Mouse (Mus musculus): ENCODE data around the gene Galnt3. TPM values are rescaled to one million over a fixed set of nuclear protein-coding genes. Genes with fewer than 3 reads are reported as not detected.
A peak's percentile ranks its signal among the peaks of the same experiment; 100 is the strongest.

Gene Galnt3
- polyA plus RNA-seq, 1 experiment from 2014 or later = 0.45 TPM

GRCm38 (mm10) chr2:66100239-66100638 is 24.6 kb downstream of the Galnt3 start:
- WGBS = 57% methylated on average over 7 of the region's 7 CpGs
- Histone ChIP-seq H3K9me3 (ENCODE audit: control insufficient read depth, low read length) (no peaks in the 10 kb centered on the region), H3K27me3 (ENCODE audit: control insufficient read depth, insufficient read depth, low read length) (no peaks in the 10 kb centered on the region), H3K9ac (ENCODE audit: low read length) (no peak overlapping the region), H3K4me2 (ENCODE audit: low read depth) (no peak overlapping the region), H3K4me3 (ENCODE audit: low read depth, low read length) (no peak overlapping the region), H3K4me1 (ENCODE audit: control insufficient read depth, insufficient read depth, low read length) (no peaks in the 10 kb centered on the region), H3K36me3 (ENCODE audit: control insufficient read depth, insufficient read depth, low read length) (no peaks in the 10 kb centered on the region), H3K27ac (ENCODE audit: low read depth, low read length) (no peak overlapping the region)
- no peak for DNase-seq (ENCODE audit: low spot score)
- peak; percentile 14; the same call in 1 of the 2 replicates for ATAC-seq (ENCODE audit: insufficient read depth, low FRiP score, low TSS enrichment)

GRCm38 (mm10) chr2:66094622-66095181 is 30.1 kb downstream of the Galnt3 start:
- no peak overlapping the region for H3K4me2 ChIP-seq (ENCODE audit: low read depth)
- H3K36me3 ChIP-seq (ENCODE audit: control insufficient read depth, insufficient read depth, low read length) = no peaks in the 10 kb centered on the region
- no peaks in the 10 kb centered on the region for H3K27me3 ChIP-seq (ENCODE audit: control insufficient read depth, insufficient read depth, low read length)
- no peak overlapping the region for H3K4me3 ChIP-seq (ENCODE audit: low read depth, low read length)
- H3K9ac ChIP-seq (ENCODE audit: low read length) = no peak overlapping the region
- 70% methylated on average over 4 of the region's 4 CpGs for WGBS
- DNase-seq (ENCODE audit: low spot score) (no peak), ATAC-seq (ENCODE audit: insufficient read depth, low FRiP score, low TSS enrichment) (no peak)
- H3K27ac ChIP-seq (ENCODE audit: low read depth, low read length) = no peak overlapping the region
- no peaks in the 10 kb centered on the region for H3K4me1 ChIP-seq (ENCODE audit: control insufficient read depth, insufficient read depth, low read length)
- H3K9me3 ChIP-seq (ENCODE audit: control insufficient read depth, low read length) = no peaks in the 10 kb centered on the region

- Histone ChIP-seq H3K4me2 (ENCODE audit: low read depth) (no peak overlapping the region), H3K4me1 (ENCODE audit: control insufficient read depth, insufficient read depth, low read length) (no peaks in the 10 kb centered on the region), H3K4me3 (ENCODE audit: low read depth, low read length) (no peak overlapping the region), H3K27me3 (ENCODE audit: control insufficient read depth, insufficient read depth, low read length) (no peaks in the 10 kb centered on the region), H3K9ac (ENCODE audit: low read length) (no peak overlapping the region), H3K36me3 (ENCODE audit: control insufficient read depth, insufficient read depth, low read length) (no peaks in the 10 kb centered on the region), H3K27ac (ENCODE audit: low read depth, low read length) (no peak overlapping the region), H3K9me3 (ENCODE audit: control insufficient read depth, low read length) (no peaks in the 10 kb centered on the region)
- DNase-seq (ENCODE audit: low spot score) (no peak), ATAC-seq (ENCODE audit: insufficient read depth, low FRiP score, low TSS enrichment) (no peak)
- 68% methylated on average over 5 of the region's 5 CpGs for WGBS
Observed at GRCm38 (mm10) chr2:66091296-66091695, 33.5 kb downstream of the Galnt3 start.

- no peaks in the 10 kb centered on the region for H3K9me3 ChIP-seq (ENCODE audit: control insufficient read depth, low read length)
- H3K36me3 ChIP-seq (ENCODE audit: control insufficient read depth, insufficient read depth, low read length) = no peaks in the 10 kb centered on the region
- H3K4me1 ChIP-seq (ENCODE audit: control insufficient read depth, insufficient read depth, low read length) = no peaks in the 10 kb centered on the region
- DNase-seq (ENCODE audit: low spot score) (no peak), ATAC-seq (ENCODE audit: insufficient read depth, low FRiP score, low TSS enrichment) (no peak)
- no peak overlapping the region for H3K4me2 ChIP-seq (ENCODE audit: low read depth)
- no peaks in the 10 kb centered on the region for H3K27me3 ChIP-seq (ENCODE audit: control insufficient read depth, insufficient read depth, low read length)
- no peak overlapping the region for H3K27ac ChIP-seq (ENCODE audit: low read depth, low read length)
- H3K4me3 ChIP-seq (ENCODE audit: low read depth, low read length) = no peak overlapping the region
- WGBS = 86% methylated on average over 4 of the region's 4 CpGs
- no peak overlapping the region for H3K9ac ChIP-seq (ENCODE audit: low read length)
Observed at GRCm38 (mm10) chr2:66081876-66082275, 42.9 kb downstream of the Galnt3 start.

GRCm38 (mm10) chr2:66080731-66081130 is 44.1 kb downstream of the Galnt3 start:
- ATAC-seq (ENCODE audit: insufficient read depth, low FRiP score, low TSS enrichment) (no peak), DNase-seq (ENCODE audit: low spot score) (no peak)
- Histone ChIP-seq H3K36me3 (ENCODE audit: control insufficient read depth, insufficient read depth, low read length) (no peaks in the 10 kb centered on the region), H3K4me1 (ENCODE audit: control insufficient read depth, insufficient read depth, low read length) (no peaks in the 10 kb centered on the region), H3K9me3 (ENCODE audit: control insufficient read depth, low read length) (no peaks in the 10 kb centered on the region), H3K27me3 (ENCODE audit: control insufficient read depth, insufficient read depth, low read length) (no peaks in the 10 kb centered on the region), H3K4me3 (ENCODE audit: low read depth, low read length) (no peak overlapping the region), H3K27ac (ENCODE audit: low read depth, low read length) (no peak overlapping the region), H3K4me2 (ENCODE audit: low read depth) (no peak overlapping the region), H3K9ac (ENCODE audit: low read length) (no peak overlapping the region)
- WGBS = 91% methylated on average over 2 of the region's 2 CpGs

- Histone ChIP-seq H3K27me3 (ENCODE audit: control insufficient read depth, insufficient read depth, low read length) (no peaks in the 10 kb centered on the region), H3K4me2 (ENCODE audit: low read depth) (no peak overlapping the region), H3K4me3 (ENCODE audit: low read depth, low read length) (no peak overlapping the region), H3K27ac (ENCODE audit: low read depth, low read length) (no peak overlapping the region), H3K9me3 (ENCODE audit: control insufficient read depth, low read length) (no peaks in the 10 kb centered on the region), H3K9ac (ENCODE audit: low read length) (no peak overlapping the region), H3K36me3 (ENCODE audit: control insufficient read depth, insufficient read depth, low read length) (no peaks in the 10 kb centered on the region), H3K4me1 (ENCODE audit: control insufficient read depth, insufficient read depth, low read length) (no peaks in the 10 kb centered on the region)
- DNase-seq (ENCODE audit: low spot score) (no peak), ATAC-seq (ENCODE audit: insufficient read depth, low FRiP score, low TSS enrichment) (no peak)
- WGBS = 40% methylated on average over 6 of the region's 6 CpGs
Observed at GRCm38 (mm10) chr2:66069454-66069853, 55.3 kb downstream of the Galnt3 start.

- Histone ChIP-seq H3K9me3 (ENCODE audit: control insufficient read depth, low read length) (no peaks in the 10 kb centered on the region), H3K27ac (ENCODE audit: low read depth, low read length) (no peak overlapping the region), H3K36me3 (ENCODE audit: control insufficient read depth, insufficient read depth, low read length) (no peaks in the 10 kb centered on the region), H3K4me2 (ENCODE audit: low read depth) (no peak overlapping the region), H3K27me3 (ENCODE audit: control insufficient read depth, insufficient read depth, low read length) (no peaks in the 10 kb centered on the region), H3K4me3 (ENCODE audit: low read depth, low read length) (no peak overlapping the region), H3K4me1 (ENCODE audit: control insufficient read depth, insufficient read depth, low read length) (no peaks in the 10 kb centered on the region), H3K9ac (ENCODE audit: low read length) (no peak overlapping the region)
- ATAC-seq (ENCODE audit: insufficient read depth, low FRiP score, low TSS enrichment) (no peak), DNase-seq (ENCODE audit: low spot score) (no peak)
- 91% methylated on average over 10 of the region's 10 CpGs for WGBS
Observed at GRCm38 (mm10) chr2:66063291-66063690, 61.5 kb downstream of the Galnt3 start.

GRCm38 (mm10) chr2:66044405-66045089 is 80.2 kb downstream of the Galnt3 start:
- Histone ChIP-seq H3K27ac (ENCODE audit: low read depth, low read length) (peak overlapping the region; percentile 62; the same call in 1 of the 2 replicates), H3K4me3 (ENCODE audit: low read depth, low read length) (no peak overlapping the region), H3K4me2 (ENCODE audit: low read depth) (no peak overlapping the region), H3K9me3 (ENCODE audit: control insufficient read depth, low read length) (no peaks in the 10 kb centered on the region), H3K27me3 (ENCODE audit: control insufficient read depth, insufficient read depth, low read length) (no peaks in the 10 kb centered on the region), H3K9ac (ENCODE audit: low read length) (no peak overlapping the region), H3K36me3 (ENCODE audit: control insufficient read depth, insufficient read depth, low read length) (no peaks in the 10 kb centered on the region), H3K4me1 (ENCODE audit: control insufficient read depth, insufficient read depth, low read length) (0 out of 2 replicates have a peak, but pooled peaks cover 6% of the 10 kb centered on the region)
- DNase-seq (ENCODE audit: low spot score) (no peak), ATAC-seq (ENCODE audit: insufficient read depth, low FRiP score, low TSS enrichment) (peak; percentile 29; the same call in 1 of the 2 replicates)
- WGBS = 94% methylated on average over 12 of the region's 12 CpGs
